Mouse (Mus musculus): ENCODE data around the gene Arhgap44.

Arhgap44 gene

GRCm38 (mm10) chr11:65162767-65163120 lies at the start of gene Arhgap44:
TSS of gene Arhgap44 (minus strand) at chr11:65162961.
- in situ Hi-C loops (cut with MboI, MseI): no loop called here

GRCm38 (mm10) chr11:65211701-65212100 lies 48.9 kb upstream of the Arhgap44 start:
- in situ Hi-C loops (cut with MboI, MseI): loop anchor here (10.0 kb wide), 1 partner anchor 937 kb away; no protein-coding TSS in a partner anchor

GRCm38 (mm10) chr11:65209441-65209840 lies 46.7 kb upstream of the Arhgap44 start:
- in situ Hi-C loops (cut with MboI, MseI): loop anchor here (10.0 kb wide), 1 partner anchor 645 kb away; no protein-coding TSS in a partner anchor

GRCm38 (mm10) chr11:65205306-65205705 lies 42.5 kb upstream of the Arhgap44 start:
- in situ Hi-C loops (cut with MboI, MseI): loop anchor here (10.0 kb wide), 1 partner anchor 649 kb away; no protein-coding TSS in a partner anchor

GRCm38 (mm10) chr11:65204651-65205050 lies 41.9 kb upstream of the Arhgap44 start:
- in situ Hi-C loops (cut with MboI, MseI): loop anchor here (10.0 kb wide), 1 partner anchor 650 kb away; no protein-coding TSS in a partner anchor

GRCm38 (mm10) chr11:65203020-65203419 lies 40.3 kb upstream of the Arhgap44 start:
- in situ Hi-C loops (cut with MboI, MseI): loop anchor here (10.0 kb wide), 1 partner anchor 652 kb away; no protein-coding TSS in a partner anchor

GRCm38 (mm10) chr11:65202236-65202635 lies 39.5 kb upstream of the Arhgap44 start:
- in situ Hi-C loops (cut with MboI, MseI): loop anchor here (10.0 kb wide), 1 partner anchor 653 kb away; no protein-coding TSS in a partner anchor

- in situ Hi-C loops (cut with MboI, MseI): no loop called here
Measured at GRCm38 (mm10) chr11:65198026-65198425, 35.3 kb upstream of the Arhgap44 start.

GRCm38 (mm10) chr11:65197280-65197679 lies 34.5 kb upstream of the Arhgap44 start:
- in situ Hi-C loops (cut with MboI, MseI): no loop called here

- in situ Hi-C loops (cut with MboI, MseI): no loop called here
Measured at GRCm38 (mm10) chr11:65186974-65187373, 24.2 kb upstream of the Arhgap44 start.

GRCm38 (mm10) chr11:65185114-65185513 lies 22.4 kb upstream of the Arhgap44 start:
- in situ Hi-C loops (cut with MboI, MseI): no loop called here

- in situ Hi-C loops (cut with MboI, MseI): no loop called here
Measured at GRCm38 (mm10) chr11:65170121-65170750, 7.5 kb upstream of the Arhgap44 start.

GRCm38 (mm10) chr11:65161881-65162766 lies 637 bp downstream of the Arhgap44 start:
- in situ Hi-C loops (cut with MboI, MseI): no loop called here

GRCm38 (mm10) chr11:65160991-65161880 lies 1.5 kb downstream of the Arhgap44 start:
- in situ Hi-C loops (cut with MboI, MseI): no loop called here

GRCm38 (mm10) chr11:65159791-65160190 lies 3.0 kb downstream of the Arhgap44 start, which contains the start of gene 1700086D15Rik:
TSS of gene 1700086D15Rik (minus strand) at chr11:65159891.
- in situ Hi-C loops (cut with MboI, MseI): no loop called here

- in situ Hi-C loops (cut with MboI, MseI): no loop called here
Measured at GRCm38 (mm10) chr11:65158658-65158990, 4.1 kb downstream of the Arhgap44 start.

GRCm38 (mm10) chr11:65157966-65158657 lies 4.6 kb downstream of the Arhgap44 start:
- in situ Hi-C loops (cut with MboI, MseI): no loop called here

- in situ Hi-C loops (cut with MboI, MseI): no loop called here
Measured at GRCm38 (mm10) chr11:65153006-65153405, 9.8 kb downstream of the Arhgap44 start.

GRCm38 (mm10) chr11:65148441-65148840 lies 14.3 kb downstream of the Arhgap44 start:
- in situ Hi-C loops (cut with MboI, MseI): no loop called here

- in situ Hi-C loops (cut with MboI, MseI): no loop called here
Measured at GRCm38 (mm10) chr11:65142838-65143417, 19.8 kb downstream of the Arhgap44 start.

Measured in regulatory T cell (primary cell).